Mouse (Mus musculus) MEL (cell line): ENCODE measurements around the gene Aldh4a1. TPM values are rescaled to one million over a fixed set of nuclear protein-coding genes. Genes with fewer than 3 reads are reported as not detected.

Experiments used
- DNase-seq: peaks from one replicate; pipeline ENCODE4 v3.0.0; 2011; ENCODE audit warnings: low read depth, low spot score
- H3K27ac ChIP-seq: 2 replicates; pipeline ENCODE4 v1.5.1; 2012; ENCODE audit warnings: low read depth, mild to moderate bottlenecking, control low read depth, low read length, moderate library complexity; ENCODE audit not compliant: control insufficient read depth
- H3K27me3 ChIP-seq, 2 experiments: fragments of 150-350 bp in 1 of 2; sonication (generic) in 1 of 2; 2 replicates each; pipeline ENCODE4 v1.6.1; 2012; ENCODE audit warnings: low read length in 2 of 2, mild to moderate bottlenecking in 2 of 2, improper control_type of control experiment in 1 of 2, moderate library complexity in 1 of 2; ENCODE audit not compliant: insufficient read depth in 2 of 2, control insufficient read depth in 1 of 2
- H3K36me3 ChIP-seq, 2 experiments: 2 replicates each; pipeline ENCODE4 v1.6.1; 2012 to 2014; ENCODE audit warnings: low read length in 2 of 2, improper control_type of control experiment in 1 of 2, inconsistent platforms in 1 of 2, mild to moderate bottlenecking in 1 of 2; ENCODE audit not compliant: insufficient read depth in 2 of 2, control insufficient read depth in 1 of 2
- H3K4me1 ChIP-seq, 2 experiments: fragments of 150-350 bp in 1 of 2; sonication (generic) in 1 of 2; 2 replicates each; pipeline ENCODE4 v1.6.1; 2012; ENCODE audit warnings: low read length in 2 of 2, improper control_type of control experiment in 1 of 2, mild to moderate bottlenecking in 1 of 2; ENCODE audit not compliant: insufficient read depth in 2 of 2, control insufficient read depth in 1 of 2
- H3K4me3 ChIP-seq, 2 experiments: fragments of 150-350 bp in 1 of 2; sonication (generic) in 1 of 2; 2 replicates each; pipeline ENCODE4 v1.5.1; 2012; ENCODE audit warnings: low read depth in 2 of 2, low read length in 2 of 2, mild to moderate bottlenecking in 2 of 2, moderate library complexity in 2 of 2, control low read depth in 1 of 2, improper control_type of control experiment in 1 of 2; ENCODE audit not compliant: control insufficient read depth in 1 of 2, insufficient read depth in 1 of 2
- H3K79me2 ChIP-seq: 2 replicates; pipeline ENCODE4 v1.6.1; 2012; ENCODE audit warnings: mild to moderate bottlenecking, low read length, moderate library complexity; ENCODE audit not compliant: control insufficient read depth, poor library complexity, insufficient read depth
- H3K9ac ChIP-seq: 2 replicates; pipeline ENCODE4 v1.6.1; 2012; ENCODE audit warnings: low read depth, mild to moderate bottlenecking, control low read depth, low read length, moderate library complexity; ENCODE audit not compliant: control insufficient read depth, poor library complexity, severe bottlenecking
- H3K9me3 ChIP-seq: fragments of 150-350 bp; sonication (generic); replicated peaks from 2 replicates; pipeline ENCODE4 v1.6.1; 2012; ENCODE audit warnings: mild to moderate bottlenecking, low read length, improper control_type of control experiment, moderate library complexity; ENCODE audit not compliant: insufficient read depth
- CTCF ChIP-seq, 3 experiments: IDR thresholded peaks in 2 of 3; conservative IDR thresholded peaks in 1 of 3; 2 replicates each; pipeline ENCODE4 v1.5.1; 2011 to 2012; ENCODE audit warnings: low read length in 3 of 3, low read depth in 2 of 3, mild to moderate bottlenecking in 2 of 3, improper control_type of control experiment in 1 of 3, inconsistent platforms in 1 of 3, mixed read lengths in 1 of 3, moderate library complexity in 1 of 3; ENCODE audit not compliant: control insufficient read depth in 1 of 3, insufficient read depth in 1 of 3, poor library complexity in 1 of 3, severe bottlenecking in 1 of 3
- ELF1 ChIP-seq: IDR thresholded peaks from 2 replicates; pipeline ENCODE4 v1.6.1; 2014; ENCODE audit warnings: low read depth, mild to moderate bottlenecking, inconsistent platforms, low read length, improper control_type of control experiment, moderate library complexity
- GATA1 ChIP-seq: IDR thresholded peaks from 2 replicates; pipeline ENCODE4 v1.6.1; 2011; ENCODE audit warnings: low read depth, low read length, improper control_type of control experiment
- HCFC1 ChIP-seq: IDR thresholded peaks from 2 replicates; pipeline ENCODE4 v1.6.1; 2012; ENCODE audit warnings: low read depth, mild to moderate bottlenecking, inconsistent platforms, low read length, improper control_type of control experiment, moderate library complexity
- KAT2A ChIP-seq: conservative IDR thresholded peaks from 2 replicates; pipeline ENCODE4 v1.6.1; 2012; ENCODE audit warnings: low read depth, low read length, improper control_type of control experiment, inconsistent platforms
- MAFK ChIP-seq: IDR thresholded peaks from 2 replicates; pipeline ENCODE4 v1.6.1; 2011; ENCODE audit warnings: low read depth, mild to moderate bottlenecking, low read length, improper control_type of control experiment, borderline replicate concordance
- MAX ChIP-seq: IDR thresholded peaks from 2 replicates; pipeline ENCODE4 v1.6.1; 2011; ENCODE audit warnings: low read length, improper control_type of control experiment
- MAZ ChIP-seq: IDR thresholded peaks from 2 replicates; pipeline ENCODE4 v1.6.1; 2012; ENCODE audit warnings: low read depth, mild to moderate bottlenecking, inconsistent platforms, low read length, improper control_type of control experiment
- MEF2A ChIP-seq: IDR thresholded peaks from 2 replicates; pipeline ENCODE4 v1.6.1; 2014; ENCODE audit warnings: low read depth, mild to moderate bottlenecking, inconsistent platforms, low read length, improper control_type of control experiment; ENCODE audit not compliant: poor library complexity, insufficient replicate concordance, severe bottlenecking; ENCODE audit errors: extremely low read depth
- MXI1 ChIP-seq: IDR thresholded peaks from 2 replicates; pipeline ENCODE4 v1.6.1; 2011; ENCODE audit warnings: mild to moderate bottlenecking, low read depth, low read length, improper control_type of control experiment
- MYB ChIP-seq: IDR thresholded peaks from 2 replicates; pipeline ENCODE4 v1.6.1; 2011; ENCODE audit warnings: mild to moderate bottlenecking, low read depth, low read length, improper control_type of control experiment
- MYC ChIP-seq: IDR thresholded peaks from 2 replicates; pipeline ENCODE4 v1.6.1; 2011; ENCODE audit warnings: low read depth, mild to moderate bottlenecking, low read length, improper control_type of control experiment, moderate library complexity
- NELFE ChIP-seq: IDR thresholded peaks from 2 replicates; pipeline ENCODE4 v1.6.1; 2011; ENCODE audit warnings: low read depth, low read length, improper control_type of control experiment
- NRF1 ChIP-seq: IDR thresholded peaks from 2 replicates; pipeline ENCODE4 v1.6.1; 2014; ENCODE audit warnings: low read depth, mild to moderate bottlenecking, inconsistent platforms, low read length, improper control_type of control experiment, moderate library complexity; ENCODE audit not compliant: poor library complexity, insufficient read depth, severe bottlenecking
- POLR2A ChIP-seq, 2 experiments: IDR thresholded peaks; 2 replicates each; pipeline ENCODE4 v1.6.1; 2011 to 2012; ENCODE audit warnings: low read length in 2 of 2, mild to moderate bottlenecking in 2 of 2, control low read depth in 1 of 2, improper control_type of control experiment in 1 of 2, low read depth in 1 of 2, moderate library complexity in 1 of 2; ENCODE audit not compliant: control insufficient read depth in 1 of 2, insufficient read depth in 1 of 2, poor library complexity in 1 of 2
- POLR2AphosphoS2 ChIP-seq: IDR thresholded peaks from 2 replicates; pipeline ENCODE4 v1.6.1; 2011; ENCODE audit warnings: low read length, improper control_type of control experiment
- RAD21 ChIP-seq: IDR thresholded peaks from 2 replicates; pipeline ENCODE4 v1.6.1; 2011; ENCODE audit warnings: mild to moderate bottlenecking, low read depth, low read length, improper control_type of control experiment
- SIN3A ChIP-seq: IDR thresholded peaks from 2 replicates; pipeline ENCODE4 v1.6.1; 2012; ENCODE audit warnings: low read length, improper control_type of control experiment, inconsistent platforms
- SMC3 ChIP-seq: IDR thresholded peaks from 2 replicates; pipeline ENCODE4 v1.6.1; 2011; ENCODE audit warnings: low read depth, low read length, improper control_type of control experiment
- TBP ChIP-seq: IDR thresholded peaks from 2 replicates; pipeline ENCODE4 v1.8.0; 2011; ENCODE audit warnings: low read depth, low read length, improper control_type of control experiment
- USF1 ChIP-seq: IDR thresholded peaks from 2 replicates; pipeline ENCODE4 v1.6.1; 2014; ENCODE audit warnings: low read depth, mild to moderate bottlenecking, inconsistent platforms, low read length, improper control_type of control experiment, moderate library complexity
- USF2 ChIP-seq, 2 experiments: IDR thresholded peaks; 2 replicates each; pipeline ENCODE4 v1.6.1; 2011 to 2012; ENCODE audit warnings: improper control_type of control experiment in 2 of 2, low read length in 2 of 2, borderline replicate concordance in 1 of 2, inconsistent platforms in 1 of 2, low read depth in 1 of 2, mild to moderate bottlenecking in 1 of 2; ENCODE audit not compliant: insufficient read depth in 1 of 2
- ZC3H11A ChIP-seq: IDR thresholded peaks from 2 replicates; pipeline ENCODE4 v1.6.1; 2012; ENCODE audit warnings: low read depth, mild to moderate bottlenecking, inconsistent platforms, low read length, improper control_type of control experiment
- ZKSCAN1 ChIP-seq: IDR thresholded peaks from 2 replicates; pipeline ENCODE4 v1.6.1; 2012; ENCODE audit warnings: low read depth, mild to moderate bottlenecking, inconsistent platforms, low read length, improper control_type of control experiment, moderate library complexity
- ZMIZ1 ChIP-seq: IDR thresholded peaks from 2 replicates; pipeline ENCODE4 v1.6.1; 2012; ENCODE audit warnings: low read depth, mild to moderate bottlenecking, inconsistent platforms, low read length, improper control_type of control experiment, moderate library complexity
- ZNF384 ChIP-seq: IDR thresholded peaks from 2 replicates; pipeline ENCODE4 v1.6.1; 2012; ENCODE audit warnings: low read depth, mild to moderate bottlenecking, inconsistent platforms, low read length, improper control_type of control experiment
- polyA plus RNA-seq, 2 experiments: library from polyadenylated mRNA; stranded (reverse) in 1 of 2; unstranded in 1 of 2; fragments of >175 nt in 1 of 2; fragments of >200 nt in 1 of 2; gene quantifications; 2 replicates each; pipeline versions ENCODE4 v1.2.1 to v1.2.4; 2012; ENCODE audit warnings: low replicate concordance in 2 of 2, low read depth in 1 of 2; ENCODE audit not compliant: insufficient read length in 2 of 2, insufficient read depth in 1 of 2, missing spikeins in 1 of 2
- total RNA-seq: library from RNA; depleted of rRNA; stranded (reverse); fragments of 300-350 nt; gene quantifications from 2 replicates; pipeline ENCODE4 v1.2.3, GENCODE M21; 2012

Aldh4a1 gene
- total and polyA plus RNA-seq, 3 experiments = 11.7 to 12.3 TPM; not detected in 1

DNA sequence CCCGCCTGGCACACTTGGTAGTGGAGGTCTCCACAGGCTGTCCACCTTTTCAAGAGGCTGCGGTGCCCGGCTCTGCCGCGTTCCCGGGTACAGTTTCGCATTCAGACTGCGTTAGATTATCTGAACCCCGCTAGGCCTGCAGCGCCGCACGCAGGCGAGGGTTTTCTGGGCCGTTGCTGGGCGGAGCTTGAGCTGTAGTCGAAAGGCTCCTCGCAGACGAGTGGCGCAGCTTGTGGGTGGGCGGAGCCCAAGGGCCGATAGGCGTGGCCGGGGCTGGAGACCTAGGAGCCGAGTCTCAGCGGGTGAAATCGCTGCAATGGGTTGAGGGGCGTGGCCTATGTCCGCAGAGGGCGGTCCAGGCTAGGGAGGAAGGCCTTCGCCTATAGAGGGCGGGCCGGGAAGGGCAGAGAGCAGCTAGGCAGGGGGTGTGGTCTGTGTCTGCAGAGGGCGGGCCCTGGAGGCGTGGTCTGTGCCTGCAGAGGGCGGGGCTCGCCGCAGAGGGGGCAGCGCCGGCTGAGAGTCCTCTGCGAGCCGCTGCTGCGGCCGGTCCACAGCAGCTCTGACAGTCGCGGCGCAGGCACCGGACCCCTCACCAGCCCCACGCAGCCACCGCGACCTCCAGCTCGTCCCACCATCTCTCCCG, 48.4 kb upstream of the Aldh4a1 start:
- H3K9ac ChIP-seq = peak overlapping the region; percentile 59
- H3K36me3 ChIP-seq = no peaks in the 10 kb centered on the region
- no peaks in the 10 kb centered on the region for H3K79me2 ChIP-seq
- H3K4me1 ChIP-seq = peaks cover 0 to 4% of the 10 kb centered on the region in 2 experiments; a peak in 3 of 4 replicates
- peaks cover 0 to 8% of the 10 kb centered on the region in 2 experiments; a peak in 2 of 4 replicates for H3K27me3 ChIP-seq
- peak; percentile 51 for TF ChIP-seq NRF1
- no peak for TF ChIP-seq POLR2AphosphoS2
- TF ChIP-seq USF2 (IDR thresholded peaks at IDR 0.05; ENCODE audit: borderline replicate concordance in 1 of 2, insufficient read depth in 1 of 2, low read depth in 1 of 2, low read length in 2 of 2) = no peak
- TF ChIP-seq SIN3A = peak; percentile 53; the same call in 1 of the 2 replicates
- 0 out of 2 replicates have a peak, but pooled peaks have one; percentile 5 for TF ChIP-seq ELF1
- 0 out of 2 replicates have a peak, but pooled peaks have one; percentile 19 for TF ChIP-seq TBP
- no peak for TF ChIP-seq MEF2A
- peak; percentile 46 for TF ChIP-seq NELFE
- TF ChIP-seq RAD21 = peak; percentile 48
- no peak for TF ChIP-seq MYC
- TF ChIP-seq MXI1 = peak; percentile 42
- TF ChIP-seq CTCF (IDR thresholded peaks at IDR 0.05 in 2 of 3, conservative IDR thresholded peaks at IDR 0.05 in 1 of 3; ENCODE audit: control insufficient read depth in 1 of 3, insufficient read depth in 1 of 3, low read depth in 2 of 3, low read length in 3 of 3, poor library complexity in 1 of 3, severe bottlenecking in 1 of 3) = peak in 2 of 3 experiments; percentile 60 to 67; a peak in 5 of 6 replicates
- TF ChIP-seq SMC3 = peak; percentile 23
- no peak for TF ChIP-seq GATA1
- TF ChIP-seq MAX = peak; percentile 26; the same call in 1 of the 2 replicates
- TF ChIP-seq POLR2A (IDR thresholded peaks at IDR 0.05; ENCODE audit: control insufficient read depth in 1 of 2, insufficient read depth in 1 of 2, low read depth in 1 of 2, low read length in 2 of 2, poor library complexity in 1 of 2) = peak; percentile 42 to 43; a peak in 2 of 4 replicates
- TF ChIP-seq MAZ = peak; percentile 18; the same call in 1 of the 2 replicates
- no peak for TF ChIP-seq MYB
- peak; percentile 52 for TF ChIP-seq HCFC1
- no peak for TF ChIP-seq ZNF384
- TF ChIP-seq MAFK = no peak
- TF ChIP-seq USF1 = no peak
- no peak for TF ChIP-seq KAT2A
- TF ChIP-seq ZKSCAN1 = no peak
- TF ChIP-seq ZC3H11A = no peak
- TF ChIP-seq ZMIZ1 = no peak
- TF ChIP-seq, all 39 proteins: peak for 13
- Histone ChIP-seq H3K9me3 (no peaks in the 10 kb centered on the region), H3K4me3 (peak overlapping the region; percentile 56 to 96), H3K27ac (no peak overlapping the region)
- peak; percentile 99 for DNase-seq
